Mouse (Mus musculus) natural killer cell, adult 2 months (primary cell): Measurements from ENCODE around the gene Tgm2.
A peak's percentile ranks its signal among the peaks of the same experiment; 100 is the strongest.

ENCODE experiments used
- DNase-seq, 2 experiments: peaks; one replicate each; pipeline ENCODE4 v3.0.0; 2022; ENCODE audit warnings: low spot score in 2 of 2

Tgm2 gene

GRCm38 (mm10) chr2:158167496-158168205 is 21.4 kb upstream of the Tgm2 start:
- DNase-seq = no peak

DNA sequence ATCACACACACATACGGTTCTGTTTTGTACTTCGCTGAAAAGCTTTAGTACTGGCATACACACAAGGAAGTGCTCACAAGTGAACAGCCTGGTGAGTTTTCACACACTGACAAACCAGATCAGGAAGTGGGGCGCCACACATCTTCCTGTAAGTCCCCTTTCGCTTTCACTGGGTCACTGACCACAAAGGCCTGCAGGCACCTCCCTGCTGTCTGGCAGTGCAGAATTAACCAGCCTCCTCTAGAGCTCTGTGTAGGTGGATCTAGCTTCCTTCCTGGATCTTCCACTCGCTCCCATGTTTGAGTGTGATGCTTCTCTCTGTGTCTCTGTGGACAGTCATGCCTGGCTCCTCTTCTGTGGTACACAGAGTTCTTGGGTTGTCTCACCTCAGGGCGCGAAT is 20.4 kb upstream of the Tgm2 start:
- DNase-seq = peak; percentile 88 to 92

- no peak for DNase-seq
Measured at GRCm38 (mm10) chr2:158165776-158166175, 19.5 kb upstream of the Tgm2 start.

DNA sequence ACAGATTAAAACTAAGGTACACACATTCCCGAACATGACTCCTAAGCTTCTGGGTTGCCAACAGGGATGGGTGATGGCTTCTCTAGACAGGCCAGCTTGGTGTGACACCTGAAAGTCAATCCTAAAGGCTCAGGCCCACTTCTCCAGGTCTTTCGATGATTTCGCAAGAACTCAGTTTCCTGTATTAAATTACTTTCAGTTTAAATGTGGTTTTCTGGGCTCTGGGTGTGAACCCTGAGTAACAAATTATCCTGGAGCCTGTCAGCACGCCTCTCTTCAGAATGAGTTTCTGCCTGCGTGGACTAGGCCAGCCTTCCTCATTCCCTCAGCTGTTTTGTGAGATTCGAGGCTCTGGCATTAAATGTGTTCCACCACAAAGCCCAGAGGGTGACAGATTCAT is 16.8 kb upstream of the Tgm2 start:
- DNase-seq = no peak

DNA sequence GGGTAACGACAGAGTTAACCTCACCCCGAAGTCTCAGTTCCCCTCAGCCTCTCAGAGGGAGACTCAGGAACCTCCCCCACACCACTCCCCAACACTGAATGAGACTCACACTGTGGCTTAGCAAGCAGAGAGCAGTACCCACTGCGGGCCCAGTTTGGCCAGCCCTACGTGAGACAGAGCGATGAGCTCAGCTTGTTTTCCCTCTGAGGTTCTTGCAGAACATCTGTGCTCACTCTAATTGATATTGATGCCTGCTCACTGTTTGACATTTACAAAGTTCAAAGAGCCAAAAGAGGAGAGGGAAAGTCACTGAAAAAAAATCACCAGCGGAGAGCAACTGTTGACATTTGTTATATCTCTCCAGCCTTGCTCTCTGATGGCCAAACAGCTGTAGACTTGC is 15.5 kb upstream of the Tgm2 start:
- no peak for DNase-seq

- peak in 1 of 2 experiments; percentile 24 for DNase-seq
Measured at GRCm38 (mm10) chr2:158159376-158160235, 13.4 kb upstream of the Tgm2 start.

DNA sequence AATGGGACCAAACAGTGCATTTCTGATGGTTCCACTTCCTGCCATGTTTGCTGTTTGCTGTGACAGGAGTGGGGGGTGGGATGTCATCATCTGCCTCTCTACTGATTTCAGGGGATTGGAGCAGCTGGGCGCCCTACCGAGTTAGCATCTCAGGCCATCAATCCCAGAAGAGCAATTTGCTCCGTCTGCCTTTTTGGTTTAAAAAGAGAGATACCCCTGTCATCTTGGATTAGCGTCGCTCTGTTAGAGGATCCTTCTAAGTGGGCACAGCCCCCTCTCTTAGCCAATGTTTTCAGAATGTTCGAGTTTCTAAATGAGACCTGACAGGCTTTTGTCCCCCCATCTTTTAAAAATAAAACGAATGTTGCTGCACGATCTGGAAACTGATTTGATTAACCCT is 11.4 kb upstream of the Tgm2 start:
- no peak for DNase-seq

GRCm38 (mm10) chr2:158156487-158156886 is 10.3 kb upstream of the Tgm2 start:
- DNase-seq = no peak

DNA sequence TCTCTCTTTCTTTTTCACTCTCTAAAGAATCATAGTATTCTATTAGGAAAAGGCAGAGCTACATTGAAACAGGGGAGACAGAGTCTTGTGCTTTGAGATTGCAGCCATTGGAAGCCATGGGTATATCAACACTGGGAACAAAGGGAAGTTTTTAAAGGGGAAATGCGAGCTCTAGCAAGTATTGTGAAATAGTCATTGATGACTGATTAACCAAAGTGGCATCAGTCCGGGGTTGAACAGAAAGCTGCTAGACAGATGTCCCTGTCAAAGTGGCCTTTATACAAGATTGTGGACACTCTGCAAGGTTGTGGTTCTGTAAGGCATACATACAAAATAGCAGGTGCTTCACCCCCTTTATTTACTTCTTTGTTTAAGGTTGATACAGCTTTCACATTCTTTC is 9.4 kb upstream of the Tgm2 start:
- DNase-seq = no peak

DNA sequence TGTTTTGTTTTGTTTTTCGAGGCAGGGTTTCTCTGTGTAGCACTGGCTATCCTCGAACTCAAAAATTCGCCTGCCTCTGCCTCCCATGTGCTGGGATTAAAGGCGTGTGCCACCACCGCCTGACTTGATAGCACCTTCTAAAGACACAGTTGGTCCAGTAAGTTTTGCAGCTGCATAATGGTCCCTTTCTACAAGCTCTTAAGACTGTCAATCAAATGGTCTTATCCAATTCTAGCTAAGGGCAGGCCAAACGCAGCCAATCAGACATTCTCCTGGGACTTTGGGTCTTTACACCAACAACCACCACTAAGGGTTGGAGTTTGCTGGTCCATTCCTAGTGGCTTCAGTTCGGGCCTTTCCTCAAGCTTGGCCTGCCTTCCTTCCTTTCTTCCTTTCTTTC is 8.9 kb upstream of the Tgm2 start:
- no peak for DNase-seq

GRCm38 (mm10) chr2:158154641-158155040 is 8.4 kb upstream of the Tgm2 start:
- DNase-seq = no peak

DNA sequence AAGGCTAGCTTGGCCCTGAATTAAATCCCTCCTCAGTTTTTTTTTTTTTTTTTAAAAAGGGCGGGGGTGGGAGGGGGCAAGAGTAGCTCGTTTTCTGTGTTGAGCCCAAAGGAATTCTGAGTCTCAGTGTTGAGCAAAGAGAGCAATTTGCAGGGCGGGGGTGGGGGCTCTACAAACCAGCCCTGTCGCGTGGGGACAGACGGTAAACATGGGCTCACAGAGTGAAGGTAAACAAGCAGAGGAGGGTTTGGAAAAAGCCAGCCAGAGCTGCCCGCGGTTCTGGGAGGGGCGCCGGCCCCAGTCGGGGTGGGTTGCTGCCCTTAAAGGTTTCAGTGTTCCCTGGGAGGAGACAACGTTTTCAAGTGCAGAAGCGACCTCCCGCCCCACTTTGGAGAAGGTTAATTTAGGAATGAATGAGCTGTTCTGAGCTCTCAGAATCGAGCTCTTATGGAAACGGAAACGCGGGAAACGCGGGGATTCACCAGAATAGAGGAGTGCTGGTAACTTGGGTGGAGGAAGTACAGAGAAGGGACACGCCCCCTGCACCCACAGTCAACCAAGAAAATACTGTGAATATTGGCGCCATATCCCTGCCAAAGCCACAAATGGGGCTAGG is 7.6 kb upstream of the Tgm2 start:
- DNase-seq = no peak

DNA sequence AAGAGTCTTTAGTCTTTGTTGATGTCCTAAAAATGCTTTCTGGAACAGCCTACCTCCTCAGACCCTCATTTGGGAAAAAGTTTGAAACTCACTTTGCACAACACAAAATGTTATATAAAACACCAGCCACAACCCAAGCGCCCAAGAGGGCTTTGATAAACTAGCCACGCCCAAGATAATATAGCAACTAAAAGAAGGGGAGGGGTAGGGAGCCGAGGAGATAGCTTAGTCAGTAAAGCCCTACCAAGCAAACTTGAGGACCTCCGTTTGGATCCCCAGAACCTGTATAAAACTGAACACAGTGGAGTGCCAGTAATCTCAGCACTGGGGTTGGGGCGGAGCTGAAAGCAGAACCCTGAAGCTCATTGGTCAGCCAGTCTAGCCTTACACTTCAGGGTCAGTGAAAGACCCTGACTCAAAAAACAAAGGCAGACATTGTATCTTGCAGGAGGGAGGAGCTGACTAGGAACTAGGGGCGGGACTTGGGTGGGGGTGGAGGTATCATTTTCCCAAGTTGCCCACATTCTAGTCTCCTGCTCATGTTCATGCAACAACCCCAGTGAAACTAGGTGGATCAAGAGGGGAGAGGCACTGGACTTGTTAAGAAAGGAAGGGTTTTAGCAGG is 6.6 kb upstream of the Tgm2 start:
- DNase-seq = no peak

DNA sequence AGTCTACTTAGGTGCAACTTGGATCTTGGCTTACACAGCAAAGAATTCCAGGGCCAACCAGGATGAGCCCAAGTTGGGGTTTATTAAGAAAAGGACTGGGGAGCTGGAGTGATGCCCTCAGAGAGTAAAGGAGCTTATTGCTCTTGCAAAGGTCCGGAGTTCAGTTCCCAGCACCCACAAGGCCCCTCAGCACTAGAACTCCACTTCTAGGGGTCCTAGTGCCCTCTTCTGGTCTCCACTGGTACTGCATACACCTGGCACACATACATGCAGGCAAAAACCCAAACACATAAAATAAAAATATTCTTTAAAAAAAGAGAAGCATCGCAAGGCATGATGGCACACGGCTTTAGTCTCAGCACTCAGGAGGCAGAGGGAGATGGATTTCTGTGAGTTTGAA is 4.8 kb upstream of the Tgm2 start:
- DNase-seq = no peak

DNA sequence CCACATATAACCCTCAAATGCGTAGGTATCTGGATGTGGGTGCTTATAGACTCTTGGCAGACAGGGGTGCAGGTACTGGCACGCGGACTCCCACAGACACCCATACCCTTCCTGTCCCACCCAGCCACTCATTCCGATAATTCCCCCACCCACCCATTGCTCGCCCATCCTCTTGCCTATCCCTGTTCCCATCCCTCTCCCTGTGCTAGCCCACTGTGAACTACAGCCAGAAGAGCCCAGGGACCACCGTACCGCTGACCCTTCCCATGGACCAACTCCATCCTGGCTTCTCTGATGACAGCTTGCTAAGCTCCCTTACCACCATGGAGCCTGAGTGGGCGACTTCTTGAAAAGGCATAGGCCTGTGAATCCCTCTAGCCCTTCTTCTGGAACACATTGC is 735 bp upstream of the Tgm2 start:
- no peak for DNase-seq

- no peak for DNase-seq
Measured at GRCm38 (mm10) chr2:158145528-158146065, 639 bp downstream of the Tgm2 start.

GRCm38 (mm10) chr2:158144750-158145527 is 1.3 kb downstream of the Tgm2 start:
- no peak for DNase-seq

DNA sequence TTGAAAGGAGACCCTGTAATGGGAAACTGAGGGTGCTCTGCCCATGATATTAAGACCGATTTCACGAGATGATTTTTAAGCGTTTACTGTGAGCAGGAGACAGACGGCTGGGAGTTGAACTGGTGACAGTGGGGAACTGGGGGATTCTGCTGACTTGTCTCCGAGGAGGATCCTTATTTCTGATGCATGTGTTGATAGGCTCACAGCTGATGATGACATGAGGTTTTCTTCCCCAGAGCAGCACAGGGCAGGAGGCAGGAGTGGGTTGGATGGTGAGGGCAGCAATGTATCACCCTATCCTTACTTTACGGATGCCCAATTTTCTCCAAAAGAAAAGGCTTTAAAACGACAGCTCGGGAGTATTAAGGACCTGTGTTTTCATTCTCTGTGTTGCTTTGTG is 2.0 kb downstream of the Tgm2 start:
- no peak for DNase-seq

DNA sequence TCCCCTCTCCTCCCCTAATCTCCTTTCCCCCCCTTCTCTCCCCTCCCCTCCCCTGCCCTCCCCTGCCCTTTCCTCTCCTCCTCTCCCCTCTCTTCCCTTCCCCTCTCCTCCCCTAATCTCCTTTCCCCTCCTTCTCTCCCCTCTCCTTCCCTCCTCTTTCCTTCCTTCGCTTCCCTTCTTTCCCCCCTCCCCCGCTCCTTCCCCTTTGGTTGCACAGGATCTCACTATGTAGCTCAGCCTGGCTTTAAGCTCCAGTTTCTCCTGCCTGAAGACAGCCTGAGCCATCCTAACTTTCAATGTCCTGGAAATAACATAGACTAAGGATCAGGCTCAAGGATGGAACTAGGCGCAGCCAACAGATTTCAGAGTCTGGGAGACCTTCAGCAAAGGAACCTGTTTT is 2.4 kb downstream of the Tgm2 start:
- DNase-seq = no peak

DNA sequence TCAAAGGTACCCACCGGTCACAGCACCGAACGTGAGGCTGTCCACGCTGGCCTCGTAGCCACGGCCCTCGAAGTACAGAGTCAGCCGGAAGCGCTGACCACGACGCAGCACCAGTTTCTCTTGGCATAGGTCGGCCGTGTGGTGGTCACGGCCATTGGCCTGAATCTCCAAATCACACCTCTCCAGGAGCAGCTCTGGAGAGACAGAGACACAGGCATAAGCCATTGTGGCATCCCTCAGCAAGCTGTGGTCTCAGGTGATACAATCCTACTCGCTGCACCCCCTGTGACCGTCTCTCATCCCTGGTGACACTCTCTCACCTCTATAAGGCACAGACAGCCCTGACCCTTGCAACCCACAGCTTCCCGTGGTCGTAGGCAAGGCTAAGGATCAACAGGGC is 3.3 kb downstream of the Tgm2 start:
- DNase-seq = no peak

- DNase-seq = no peak
Measured at GRCm38 (mm10) chr2:158141690-158142440, 4.4 kb downstream of the Tgm2 start.
